Mouse (Mus musculus) heart, postnatal 36 days (tissue): Measurements from ENCODE around the gene Cdh5. TPM values are rescaled to one million over a fixed set of nuclear protein-coding genes. Genes with fewer than 3 reads are reported as not detected.

ENCODE experiments used
- DNase-seq, 2 experiments: peaks; one replicate each; pipeline ENCODE4 v3.0.0; 2021 to 2022
- intact Hi-C: fragments of 180-260 bp; cut with DNase I; formaldehyde crosslinking; loops from one replicate; pipeline ENCODE4 v1.15.1; 2025
- total RNA-seq, 2 experiments: library from RNA; stranded (reverse); gene quantifications; 2 replicates each; pipeline ENCODE4 v1.2.3; 2021

Gene Cdh5
- total RNA-seq, 2 experiments from 2014 or later, result 133 to 159 TPM

DNA sequence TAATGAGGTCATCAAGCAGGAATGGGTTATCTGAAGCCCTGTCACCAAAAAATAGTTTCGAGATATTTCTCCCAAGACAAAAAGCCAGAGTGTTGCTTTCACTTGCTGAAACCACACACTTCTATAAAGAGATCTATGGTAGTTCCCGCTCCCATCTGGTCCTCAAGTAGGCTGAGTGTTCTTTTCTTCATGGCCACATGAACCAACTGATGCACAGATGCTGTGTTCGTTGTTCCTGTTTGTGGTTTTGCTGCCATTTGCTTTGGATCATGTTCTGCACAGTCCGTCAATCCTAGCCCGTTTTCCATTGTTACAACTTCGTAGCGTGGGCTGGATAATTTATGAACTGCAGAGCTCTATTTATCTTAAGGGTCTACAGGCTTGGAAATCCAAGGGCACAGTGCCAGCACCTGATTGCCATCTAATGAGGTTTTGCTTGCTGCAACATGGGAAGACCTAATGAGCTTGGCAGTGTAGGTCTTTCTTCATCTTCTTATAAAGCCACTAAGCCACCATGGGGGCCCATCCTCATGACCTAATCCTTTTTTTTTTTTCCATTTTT is 30.1 kb downstream of the Cdh5 start:
- intact Hi-C loops, result no loop called here
- DNase-seq, result peak in 1 of 2 experiments; percentile 1

GRCm38 (mm10) chr8:104134521-104134920 is 33.1 kb downstream of the Cdh5 start:
- intact Hi-C loops, result no loop called here
- no peak for DNase-seq

- no peak for DNase-seq
- intact Hi-C loops, result no loop called here
These were observed 34.9 kb downstream of the Cdh5 start for GRCm38 (mm10) chr8:104136277-104136676.

DNA sequence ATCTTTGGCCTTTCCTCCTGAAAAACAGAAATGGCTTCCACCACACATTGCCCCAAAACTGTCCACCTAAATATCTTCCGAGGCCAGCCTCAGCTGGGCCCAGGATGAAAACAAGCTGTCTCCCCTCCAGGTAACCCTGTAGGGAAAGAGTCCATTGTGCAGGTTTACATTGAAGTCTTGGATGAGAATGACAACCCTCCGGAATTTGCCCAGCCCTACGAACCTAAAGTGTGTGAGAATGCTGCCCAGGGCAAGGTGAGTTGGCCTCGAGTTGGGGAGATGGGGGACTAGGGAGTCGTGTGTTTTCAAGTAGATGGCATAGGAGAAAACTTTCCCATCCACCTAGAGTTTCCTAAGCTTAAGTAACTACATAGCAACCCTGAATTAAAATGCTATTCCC is 36.2 kb downstream of the Cdh5 start:
- intact Hi-C loops, result no loop called here
- no peak for DNase-seq

GRCm38 (mm10) chr8:104140611-104141010 is 39.2 kb downstream of the Cdh5 start:
- intact Hi-C loops, result loop anchor here (10.0 kb wide), 1 partner anchor 204 kb away; no protein-coding TSS in a partner anchor

GRCm38 (mm10) chr8:104142415-104142814 is 41.0 kb downstream of the Cdh5 start:
- no peak for DNase-seq
- intact Hi-C loops, result loop anchor here (10.0 kb wide), 1 partner anchor 202 kb away; no protein-coding TSS in a partner anchor

More at GRCm38 (mm10) chr8:104140611-104141010, 39.2 kb downstream of the Cdh5 start:
- DNase-seq, result no peak

GRCm38 (mm10) chr8:104143379-104143778 is 42.0 kb downstream of the Cdh5 start:
- no peak for DNase-seq
- intact Hi-C loops, result loop anchor here (10.0 kb wide), 1 partner anchor 201 kb away; no protein-coding TSS in a partner anchor

DNA sequence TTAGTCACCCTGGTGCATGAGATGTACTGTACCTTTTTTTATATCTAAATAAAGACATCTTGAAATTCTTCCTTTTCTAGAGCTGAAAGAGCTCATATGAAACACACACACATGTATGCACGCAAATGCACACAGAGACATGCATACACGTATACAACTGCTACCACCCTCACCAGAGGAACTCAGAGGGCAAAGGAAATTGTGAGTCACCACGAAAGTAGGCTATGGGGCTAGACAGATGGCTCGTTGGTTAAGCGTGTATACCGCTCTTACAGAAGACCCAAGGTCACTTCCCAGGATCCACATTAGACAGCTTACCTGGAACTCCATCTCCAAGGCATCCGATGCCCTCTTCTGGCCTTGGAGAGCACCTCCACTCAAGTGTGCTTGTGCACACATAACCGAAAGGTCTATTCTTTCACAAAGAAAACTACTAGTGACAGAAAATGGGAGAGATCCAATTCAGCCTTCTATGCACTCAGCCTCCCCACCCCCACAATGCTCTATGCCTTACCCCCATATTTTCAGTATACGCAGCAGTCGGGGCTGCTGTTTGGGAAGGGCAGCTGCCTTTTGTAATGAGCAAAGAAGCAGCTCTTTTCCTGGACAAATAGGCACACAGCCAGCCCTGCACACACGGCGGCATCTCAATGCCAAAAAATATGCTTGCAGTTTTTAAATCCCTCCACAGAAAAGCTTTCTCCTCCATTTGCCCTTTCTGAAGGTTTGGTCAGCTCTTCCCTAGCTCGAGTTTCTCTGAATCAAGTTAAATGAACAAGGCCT is 43.2 kb downstream of the Cdh5 start:
- no peak for DNase-seq
- intact Hi-C loops, result loop anchor here (5.0 to 10.0 kb wide), 2 partner anchors 200 to 428 kb away; no protein-coding TSS in a partner anchor

DNA sequence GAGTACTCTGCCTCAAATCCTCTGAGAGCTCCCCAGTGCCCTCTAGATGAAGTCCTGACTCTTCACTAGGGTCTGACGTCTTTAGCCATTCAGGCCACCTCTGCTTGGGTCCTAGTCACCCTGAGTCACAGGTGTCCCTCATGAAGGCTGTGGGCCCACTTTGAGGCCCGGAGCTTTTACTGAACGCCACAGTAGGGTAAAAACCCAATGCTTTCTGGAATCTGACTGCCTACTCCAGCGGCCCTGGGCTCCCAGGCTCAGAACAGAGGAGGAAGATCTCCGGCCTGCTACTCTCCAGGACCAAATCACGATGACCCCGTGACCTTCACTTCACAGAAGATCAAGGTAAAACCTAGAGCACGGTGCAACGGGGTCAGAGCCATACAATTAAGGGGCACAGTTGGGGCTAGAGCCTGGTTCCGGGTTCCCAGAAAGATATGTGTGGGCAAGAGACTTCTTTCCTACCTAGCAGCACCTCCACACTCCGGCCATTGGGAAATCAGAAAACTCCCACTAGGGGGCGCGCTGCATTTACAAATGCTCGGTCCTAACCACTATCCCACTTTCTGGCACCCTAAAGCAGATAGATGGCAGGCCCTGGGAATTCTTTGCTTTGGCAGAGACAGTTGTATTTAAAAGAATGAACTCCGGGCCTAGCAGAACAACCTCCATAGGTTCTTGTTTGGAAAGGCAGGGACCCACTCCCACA is 44.7 kb downstream of the Cdh5 start:
- DNase-seq, result peak; percentile 87 to 90
- intact Hi-C loops, result loop anchor here (1.0 to 10.0 kb wide), 4 partner anchors 55 to 426 kb away; no protein-coding TSS in a partner anchor

GRCm38 (mm10) chr8:104146717-104147494 is 45.5 kb downstream of the Cdh5 start:
- intact Hi-C loops, result loop anchor here (1.0 to 10.0 kb wide), 5 partner anchors 12 to 425 kb away; no protein-coding TSS in a partner anchor
- no peak for DNase-seq

DNA sequence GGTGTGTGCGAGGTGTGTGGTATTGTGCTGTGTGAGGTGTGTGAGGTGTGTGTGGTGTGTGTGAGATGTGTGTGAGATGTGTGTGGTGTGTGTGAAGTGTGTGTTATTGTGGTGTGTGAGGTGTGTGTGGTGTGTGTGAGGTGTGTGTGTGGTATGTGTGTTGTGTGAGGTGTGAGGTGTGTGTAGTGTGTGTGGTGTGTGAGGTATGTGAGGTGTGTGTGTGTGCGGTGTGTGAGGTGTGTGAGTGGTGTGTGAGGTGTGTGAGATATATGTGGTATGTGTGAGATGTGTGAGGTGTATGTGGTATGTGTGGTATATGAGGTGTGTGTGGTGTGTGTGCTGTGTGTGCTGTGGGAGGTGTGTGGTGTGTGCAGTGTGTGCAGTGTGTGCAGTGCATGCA is 46.5 kb downstream of the Cdh5 start:
- DNase-seq, result no peak
- intact Hi-C loops, result loop anchor here (1.0 to 10.0 kb wide), 4 partner anchors 11 to 424 kb away; no protein-coding TSS in a partner anchor

GRCm38 (mm10) chr8:104160731-104161130 is 59.3 kb downstream of the Cdh5 start:
- intact Hi-C loops, result no loop called here
- DNase-seq, result no peak

- DNase-seq, result no peak
- intact Hi-C loops, result no loop called here
These were observed 68.0 kb downstream of the Cdh5 start for GRCm38 (mm10) chr8:104169461-104169860.

- intact Hi-C loops, result loop anchor here (1.0 kb wide), 1 partner anchor 44 kb away; no protein-coding TSS in a partner anchor
- DNase-seq, result peak; percentile 60 to 69
These were observed 69.0 kb downstream of the Cdh5 start, which contains the start of gene Bean1 for GRCm38 (mm10) chr8:104170118-104171049. TSS of gene Bean1 (plus strand) at chr8:104170442.

DNA sequence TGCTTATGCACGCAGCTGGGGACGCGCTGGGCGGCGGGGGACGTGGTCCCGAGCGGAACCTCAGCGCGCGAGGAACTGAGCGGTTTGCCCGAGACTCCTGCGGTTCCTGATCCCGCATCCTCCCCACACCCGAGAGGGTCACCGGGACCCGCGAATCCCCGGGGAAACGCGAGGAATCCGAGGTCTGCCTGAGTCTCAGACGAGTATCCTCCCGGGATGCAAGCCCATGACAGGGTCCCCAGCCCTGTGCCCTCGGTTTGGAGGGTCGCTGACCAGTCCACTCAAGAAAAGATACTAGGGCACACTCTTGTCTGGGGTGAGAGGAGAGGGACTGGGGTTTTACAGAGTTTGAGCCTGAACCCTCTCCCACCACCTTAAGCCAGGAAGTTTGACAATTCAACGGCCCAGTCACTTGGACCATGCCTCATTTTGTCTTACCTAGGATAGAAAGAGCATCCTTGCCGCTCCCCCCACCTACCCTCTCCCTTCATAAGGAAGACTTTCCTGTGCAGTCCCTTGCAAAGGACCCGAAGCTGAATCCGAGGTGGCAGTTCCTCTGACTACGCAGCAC is 69.7 kb downstream of the Cdh5 start:
- intact Hi-C loops, result no loop called here
- no peak for DNase-seq

DNA sequence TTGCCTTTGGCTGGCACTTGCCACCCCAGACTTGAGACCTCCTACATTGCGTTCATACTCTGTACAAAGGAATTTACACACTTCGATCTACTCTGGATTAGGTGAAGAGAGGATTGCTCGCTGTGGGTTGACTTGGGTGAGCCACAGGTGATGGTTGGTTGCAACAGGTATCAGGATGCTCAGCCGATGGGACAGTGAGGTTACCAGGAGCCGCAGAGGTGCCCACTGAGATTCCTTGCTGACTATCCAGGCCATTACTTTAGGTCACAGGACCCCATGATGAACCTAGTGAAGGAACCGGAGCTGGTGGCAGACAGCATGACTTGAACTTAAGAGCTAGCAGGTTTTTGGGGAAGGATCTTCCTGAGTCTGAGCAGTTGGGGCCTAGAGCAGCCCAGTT is 71.0 kb downstream of the Cdh5 start:
- intact Hi-C loops, result no loop called here
- DNase-seq, result no peak

DNA sequence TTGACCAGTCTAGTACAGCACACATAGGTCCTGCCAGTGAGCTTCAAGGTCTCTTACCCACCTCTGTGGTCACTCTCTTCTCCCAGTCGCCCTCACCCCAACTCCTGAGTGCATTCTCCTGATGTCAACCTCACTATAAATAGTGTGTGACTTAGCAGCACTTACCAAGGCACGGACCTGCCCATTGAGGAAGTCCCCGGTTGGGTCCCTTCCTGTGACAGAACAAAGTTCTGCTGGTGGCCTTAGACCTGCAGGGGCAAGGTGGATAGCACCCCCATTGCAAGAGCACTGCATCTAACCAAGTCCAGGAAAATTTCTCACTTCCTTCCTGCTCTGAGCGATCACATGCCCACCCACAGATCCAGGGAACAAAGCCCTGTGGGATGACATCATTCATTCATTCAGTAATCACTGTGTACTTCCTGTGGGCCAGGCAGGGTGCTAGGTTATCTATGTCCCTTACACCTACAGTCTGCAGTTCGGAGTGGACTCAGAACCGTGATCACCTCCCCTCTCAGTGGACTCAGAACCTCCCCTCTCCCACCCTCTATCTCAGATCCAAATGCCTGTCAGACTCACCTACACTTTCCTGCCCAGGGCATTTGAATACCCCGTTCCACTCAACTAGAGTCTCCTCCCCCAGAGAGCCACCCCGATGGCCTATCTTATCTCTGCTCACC is 74.6 kb downstream of the Cdh5 start:
- intact Hi-C loops, result no loop called here
- no peak for DNase-seq

- DNase-seq, result no peak
- intact Hi-C loops, result no loop called here
These were observed 75.6 kb downstream of the Cdh5 start for GRCm38 (mm10) chr8:104177054-104177453.
